Mouse (Mus musculus): Measurements from ENCODE around the gene Galk1.
A peak's percentile ranks its signal among the peaks of the same experiment; 100 is the strongest.

Gene Galk1

DNA sequence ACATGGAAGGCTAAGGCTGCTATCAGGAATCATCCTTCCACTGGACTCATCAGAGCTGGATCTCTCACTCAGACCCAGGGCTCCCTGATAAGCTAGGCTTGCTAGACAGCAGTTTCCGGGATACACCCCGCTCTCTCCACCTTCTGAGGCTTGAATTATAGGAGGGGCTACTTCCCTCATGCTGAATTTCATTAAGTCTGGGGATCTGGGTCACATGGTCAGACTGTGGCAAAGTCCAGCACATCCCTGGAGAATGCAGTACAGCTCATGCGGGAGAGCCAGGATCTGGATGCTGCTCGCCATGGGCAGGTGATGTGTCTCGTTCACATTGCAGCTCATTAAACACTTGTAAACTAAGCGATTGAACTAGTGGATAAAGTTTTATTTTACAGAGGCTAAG, 41.5 kb downstream of the Galk1 start:
- peak; percentile 23 for DNase-seq

DNA sequence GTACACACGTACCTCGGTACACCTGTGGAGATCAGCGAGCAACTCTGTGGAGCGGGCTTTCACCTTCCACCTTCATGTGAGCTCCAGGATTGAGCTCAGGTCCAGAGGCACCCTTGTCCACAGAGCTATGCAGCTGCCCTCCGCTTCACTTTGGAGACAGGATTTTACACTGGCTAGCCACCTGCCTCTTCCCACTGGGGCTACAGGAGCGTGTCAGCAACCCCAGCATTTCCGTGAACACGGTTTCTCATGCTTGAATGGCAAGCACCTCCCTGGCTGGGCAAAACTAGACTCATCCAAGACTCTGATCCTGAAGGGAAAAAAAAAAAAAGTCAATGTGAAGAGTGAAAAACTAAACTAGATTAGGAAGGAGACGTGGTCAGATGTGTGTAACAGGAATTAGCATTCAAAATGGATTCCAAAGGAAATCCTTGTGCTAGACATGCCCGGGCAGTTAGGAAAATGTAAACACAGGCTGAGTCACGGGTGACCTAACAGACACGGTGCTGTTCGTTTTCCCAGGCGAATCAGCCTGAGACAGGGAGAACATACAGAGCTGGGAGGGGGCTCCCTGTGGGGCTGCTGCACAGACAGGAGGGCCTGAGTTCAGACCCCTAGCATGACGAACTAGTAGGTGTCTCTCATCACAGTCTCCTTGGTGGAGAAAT, 42.4 kb downstream of the Galk1 start:
- no peak for DNase-seq

DNA sequence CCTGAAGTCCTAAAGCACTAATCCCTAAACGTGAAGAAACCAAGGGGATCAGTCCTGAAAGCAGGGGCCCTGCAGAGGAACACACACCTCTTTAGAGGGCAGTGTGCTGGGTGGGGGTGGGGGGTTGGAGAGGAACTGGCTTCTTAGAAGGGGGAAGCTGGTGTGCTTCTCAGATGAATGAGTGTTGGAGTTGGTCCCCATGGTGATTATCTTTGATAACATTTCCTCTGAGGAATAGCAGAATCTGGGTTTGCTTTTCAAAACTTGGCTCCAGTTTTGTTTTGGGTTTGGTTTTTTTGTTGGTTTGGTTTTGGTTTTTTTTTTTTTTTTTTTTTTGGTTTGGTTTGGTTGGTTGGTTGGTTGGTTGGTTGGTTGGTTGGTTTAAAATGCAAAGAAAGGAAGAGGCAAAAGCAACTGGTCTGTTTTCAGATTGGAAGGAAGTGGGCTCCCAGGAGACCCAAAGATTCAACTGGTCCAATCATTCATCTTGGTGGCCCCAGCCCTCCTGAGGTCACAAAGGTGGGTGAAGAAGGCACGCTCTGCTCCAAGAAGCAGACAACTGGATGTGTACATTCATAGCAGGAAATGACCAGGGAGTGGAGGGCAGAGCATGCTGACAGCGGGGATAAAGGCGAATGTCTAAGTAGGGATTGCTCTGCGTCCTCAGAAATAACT, 43.7 kb downstream of the Galk1 start:
- DNase-seq, result no peak

DNA sequence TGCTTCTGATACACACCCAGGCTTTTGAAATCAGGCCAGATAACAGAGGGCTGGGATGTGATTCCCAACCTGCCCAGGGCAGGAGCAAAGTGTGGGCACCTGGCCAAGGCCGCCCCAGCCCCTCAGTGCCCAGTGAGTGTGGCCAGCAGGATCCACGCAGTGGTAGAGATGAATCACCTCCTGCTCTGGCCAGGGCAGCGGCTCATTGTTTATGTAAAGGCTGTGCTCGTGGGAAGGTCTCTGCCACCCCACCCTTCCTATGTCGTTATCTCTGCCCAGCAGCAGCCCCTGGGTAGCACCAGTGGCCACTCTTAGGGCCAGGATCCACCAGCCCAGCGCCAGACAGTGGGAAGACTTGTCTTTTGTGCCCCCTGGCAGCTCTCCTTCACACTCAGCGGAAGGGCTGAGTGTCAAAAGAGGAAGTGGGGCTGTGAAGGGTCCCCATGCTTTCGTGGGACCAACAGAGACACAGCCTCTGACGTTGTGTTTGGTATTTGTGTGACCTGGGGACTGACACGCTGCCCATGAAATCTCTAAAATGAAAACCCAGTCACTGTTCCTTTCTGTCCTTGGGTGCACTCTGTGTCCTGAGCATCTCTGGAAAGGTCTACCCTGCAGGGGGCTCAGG, 47.4 kb downstream of the Galk1 start:
- no peak for DNase-seq

DNA sequence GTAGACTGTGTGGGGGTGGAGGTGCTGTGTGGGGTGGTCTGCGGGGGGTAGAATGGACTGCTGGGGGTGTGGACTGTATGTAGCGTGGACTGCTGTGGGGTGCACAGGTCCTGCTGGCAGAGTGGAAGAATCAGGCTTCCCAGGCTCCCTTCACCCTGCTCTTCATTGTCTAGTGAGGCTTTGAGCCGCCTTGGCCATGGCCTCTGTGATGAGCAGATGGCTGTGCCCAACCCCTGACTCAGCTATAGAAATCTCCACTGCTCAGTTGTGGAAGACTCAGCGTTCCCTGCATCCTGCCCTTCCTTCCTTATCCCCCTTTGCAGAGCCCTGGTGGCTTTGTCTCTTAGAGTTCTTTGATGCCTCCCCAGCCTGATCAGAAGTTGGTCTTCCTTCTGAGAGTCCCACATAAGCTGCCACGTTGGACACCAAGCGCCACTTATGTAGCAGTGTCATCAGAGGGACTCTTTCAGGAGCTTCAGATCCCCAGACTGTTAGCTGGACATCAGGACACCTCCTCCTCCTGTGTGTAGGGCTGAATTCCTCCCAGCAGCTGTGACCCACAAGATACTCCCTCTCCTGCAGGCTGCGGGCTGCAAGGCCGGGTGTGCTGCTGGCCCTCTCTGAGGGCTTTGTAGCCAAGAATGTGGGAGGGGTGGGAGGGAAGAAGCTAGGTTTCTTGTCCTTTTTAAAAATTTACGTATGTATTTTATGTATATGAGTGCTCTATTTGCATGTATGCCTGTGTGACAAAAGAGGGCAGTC, 49.7 kb downstream of the Galk1 start:
- no peak for DNase-seq

DNA sequence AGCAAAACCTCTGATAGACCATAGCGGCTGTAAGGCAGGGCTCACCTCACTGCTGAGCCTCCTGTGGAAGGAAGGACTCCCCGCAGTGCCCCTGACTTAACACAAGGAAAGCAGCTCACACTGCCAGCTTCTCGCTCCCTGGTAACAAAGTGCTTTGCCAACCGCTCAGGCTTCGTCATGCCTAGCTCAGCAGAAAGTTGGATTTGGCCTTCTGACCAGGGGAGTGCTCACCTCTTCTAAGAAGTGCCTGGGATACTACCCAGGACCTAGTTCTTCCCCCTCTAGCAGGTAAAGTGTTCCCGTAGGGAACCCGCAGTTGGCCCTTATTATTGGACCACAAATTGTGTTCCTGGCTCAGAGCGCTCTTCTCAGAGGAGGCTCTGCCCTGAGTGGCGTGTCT, 53.5 kb downstream of the Galk1 start:
- no peak for DNase-seq
